Mouse (Mus musculus): ENCODE results near the gene Brd3. TPM values are rescaled to one million over a fixed set of nuclear protein-coding genes. Genes with fewer than 3 reads are reported as not detected.

The Brd3 gene
- total RNA-seq, 2 experiments from 2014 or later, result 67.1 to 77.0 TPM

DNA sequence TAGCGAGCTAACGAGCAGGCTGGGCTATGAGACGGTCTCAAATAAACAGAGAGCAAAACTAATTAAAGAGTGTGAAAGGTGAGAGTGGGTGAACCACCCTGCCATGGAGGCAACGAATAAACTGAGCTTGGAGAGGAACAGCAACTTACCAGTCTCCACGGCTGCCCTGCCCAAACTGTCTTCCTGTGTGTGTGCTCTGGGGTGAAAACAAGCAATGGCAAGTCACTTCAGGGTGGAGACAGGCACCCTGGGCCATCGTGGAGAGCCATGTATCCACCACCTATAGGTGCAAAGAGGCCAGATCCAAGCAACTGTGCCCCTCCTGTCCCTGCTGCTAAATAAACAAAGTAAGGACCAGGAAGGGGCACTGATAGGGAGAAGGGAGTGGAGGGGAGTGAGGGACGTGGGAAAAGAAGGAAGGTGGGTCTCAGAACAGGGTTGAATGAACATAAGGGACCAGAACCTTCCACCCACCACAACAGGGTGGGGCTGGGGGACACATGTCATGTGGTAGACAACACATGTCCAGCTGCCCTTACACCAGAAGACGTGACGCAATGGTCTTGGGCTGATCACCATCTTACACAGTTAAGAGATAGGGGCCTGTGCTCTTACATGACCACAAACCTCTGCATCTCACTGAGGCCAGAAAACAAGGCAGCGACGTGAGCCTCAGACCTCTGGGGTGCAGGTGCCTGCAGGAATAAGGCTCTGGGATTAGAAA, 92.2 kb downstream of the Brd3 start:
- DNase-seq (ENCODE audit: extremely low spot score in 1 of 2, low spot score in 2 of 2), result no peak
- intact Hi-C loops (cut with DNase I), result no loop called here

DNA sequence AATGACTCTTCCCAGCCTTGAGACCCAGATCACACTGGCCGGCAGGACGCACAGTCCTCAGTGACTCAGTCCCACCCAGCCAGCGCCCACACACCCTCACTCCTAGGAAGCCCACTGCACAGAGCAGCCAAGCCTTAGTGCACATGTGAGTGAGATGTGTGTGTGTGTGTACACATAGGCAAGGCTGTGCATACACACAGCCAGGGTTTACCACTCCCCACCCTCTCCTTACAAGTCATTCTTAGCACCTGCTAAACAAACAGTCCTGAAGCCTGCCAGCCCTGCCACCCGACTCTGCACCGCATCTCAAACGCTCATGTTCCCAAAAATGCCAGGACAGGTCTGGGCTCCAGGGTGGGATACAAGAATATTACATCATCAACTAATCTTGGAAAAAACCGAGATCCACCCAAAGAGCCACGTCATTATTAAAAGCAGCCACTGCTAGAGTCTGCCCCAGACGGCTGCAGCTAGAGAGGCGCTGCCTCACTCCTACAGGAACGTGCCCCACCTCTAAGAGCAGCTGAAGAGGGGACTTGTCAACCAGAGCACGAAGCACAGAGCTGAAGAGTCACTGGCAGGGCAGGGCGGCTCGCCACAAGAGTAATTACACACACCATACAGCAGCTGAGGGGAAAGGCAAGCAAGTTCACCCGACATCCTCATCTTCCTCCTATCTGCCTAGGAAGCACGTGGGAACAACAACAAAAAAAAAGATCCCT, 93.4 kb downstream of the Brd3 start:
- intact Hi-C loops (cut with DNase I), result no loop called here
- DNase-seq (ENCODE audit: extremely low spot score in 1 of 2, low spot score in 2 of 2), result no peak

DNA sequence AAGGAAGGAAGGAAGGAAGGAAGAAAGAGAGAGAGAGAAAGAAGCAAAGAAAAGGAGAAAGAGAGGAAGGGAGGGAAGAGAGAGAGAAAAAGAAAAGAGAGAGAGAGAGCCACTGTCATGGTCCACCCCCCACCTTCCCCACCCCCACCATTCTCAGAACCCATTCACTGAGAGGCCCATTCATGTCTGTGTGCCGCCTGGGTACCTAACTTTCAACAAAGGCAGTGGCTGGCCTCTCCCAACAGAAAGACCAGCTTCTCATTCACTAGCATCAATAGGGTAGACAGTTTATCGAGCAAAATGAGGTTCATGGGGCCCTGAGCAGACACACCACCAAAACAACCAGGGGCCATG, 93.9 kb downstream of the Brd3 start:
- intact Hi-C loops (cut with DNase I), result no loop called here
- DNase-seq (ENCODE audit: extremely low spot score in 1 of 2, low spot score in 2 of 2), result no peak

DNA sequence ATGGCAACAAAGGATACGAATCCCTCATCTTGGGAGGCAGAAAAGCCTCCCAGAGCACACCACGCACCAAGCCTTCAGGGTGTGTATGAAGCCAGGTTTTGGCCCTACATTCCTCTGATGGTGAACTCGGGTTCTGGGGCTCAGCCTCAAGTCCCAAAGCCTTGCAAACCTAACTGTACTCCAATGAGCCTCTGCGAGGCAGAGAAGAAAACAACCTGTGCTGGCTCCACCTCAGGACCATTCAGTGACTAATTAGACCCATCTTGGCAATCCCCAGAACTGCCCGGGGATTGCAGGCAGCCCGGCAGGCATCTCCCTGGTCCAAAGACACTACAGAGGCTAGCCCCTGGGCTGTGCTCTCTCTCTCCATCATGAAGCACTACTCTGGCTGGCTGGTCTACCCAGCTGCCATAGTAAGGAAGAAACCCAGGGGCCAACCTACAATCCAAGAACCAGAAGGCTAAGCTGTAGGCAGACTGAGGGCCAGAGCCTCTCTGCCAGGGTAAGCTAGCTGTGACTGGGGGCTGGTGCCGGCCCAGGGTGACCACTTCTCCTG, 95.1 kb downstream of the Brd3 start:
- intact Hi-C loops (cut with DNase I), result no loop called here

DNA sequence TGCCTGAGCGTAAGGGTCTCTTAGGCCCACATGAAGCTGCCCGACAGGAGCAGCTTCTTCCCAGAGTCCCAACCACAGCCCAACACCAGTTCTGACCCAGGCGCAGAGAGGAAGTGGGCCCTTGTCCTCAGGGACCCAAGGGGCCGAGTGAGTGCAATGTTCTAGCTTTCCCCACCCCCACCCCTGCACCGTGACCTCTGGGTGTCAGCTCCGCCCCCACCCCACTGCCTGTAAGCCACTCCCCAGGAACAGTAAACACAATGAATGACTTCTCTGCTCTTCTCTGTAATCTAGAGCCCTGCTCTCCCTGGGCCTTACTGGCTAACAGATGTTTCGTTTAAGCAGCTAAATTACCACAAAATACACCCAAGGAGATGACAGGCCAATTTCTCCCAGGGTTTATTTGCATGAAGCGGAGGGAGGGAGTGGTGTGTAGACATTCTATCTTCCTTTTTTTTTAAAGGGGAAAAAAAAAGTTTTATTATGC, 95.7 kb downstream of the Brd3 start:
- DNase-seq (ENCODE audit: extremely low spot score in 1 of 2, low spot score in 2 of 2), result no peak
- intact Hi-C loops (cut with DNase I), result no loop called here

More for the DNA sequence above, 95.1 kb downstream of the Brd3 start:
- no peak for DNase-seq (ENCODE audit: extremely low spot score in 1 of 2, low spot score in 2 of 2)

DNA sequence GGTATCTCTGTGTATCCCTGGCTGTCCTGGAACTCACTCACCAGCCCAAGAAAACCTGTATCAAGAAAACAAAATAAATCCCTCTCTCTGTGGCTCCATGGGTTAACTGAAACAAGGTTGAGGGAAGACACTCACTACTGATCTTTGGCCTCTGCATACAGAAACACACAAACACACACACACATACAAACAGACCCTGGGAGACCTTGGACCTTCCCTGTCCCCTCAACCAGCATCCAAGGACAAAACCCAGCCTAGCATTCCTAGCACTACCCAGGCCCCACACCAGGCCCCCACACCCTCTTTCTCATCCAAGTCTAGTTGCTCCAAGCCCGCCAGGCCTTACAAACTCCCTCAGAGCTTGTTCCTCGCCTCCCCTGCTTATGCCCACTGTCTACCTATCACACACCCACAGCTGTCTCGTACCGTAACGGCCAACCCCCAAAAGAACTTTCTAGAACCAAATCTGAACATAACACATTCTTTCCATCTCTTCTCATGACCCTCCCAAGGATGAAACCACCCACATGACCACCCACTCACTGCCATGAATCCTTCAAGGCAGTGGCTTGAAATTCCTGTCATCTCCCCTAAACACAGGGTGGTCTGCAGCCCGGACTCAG, 96.8 kb downstream of the Brd3 start:
- no peak for DNase-seq (ENCODE audit: extremely low spot score in 1 of 2, low spot score in 2 of 2)
- intact Hi-C loops (cut with DNase I), result no loop called here

DNA sequence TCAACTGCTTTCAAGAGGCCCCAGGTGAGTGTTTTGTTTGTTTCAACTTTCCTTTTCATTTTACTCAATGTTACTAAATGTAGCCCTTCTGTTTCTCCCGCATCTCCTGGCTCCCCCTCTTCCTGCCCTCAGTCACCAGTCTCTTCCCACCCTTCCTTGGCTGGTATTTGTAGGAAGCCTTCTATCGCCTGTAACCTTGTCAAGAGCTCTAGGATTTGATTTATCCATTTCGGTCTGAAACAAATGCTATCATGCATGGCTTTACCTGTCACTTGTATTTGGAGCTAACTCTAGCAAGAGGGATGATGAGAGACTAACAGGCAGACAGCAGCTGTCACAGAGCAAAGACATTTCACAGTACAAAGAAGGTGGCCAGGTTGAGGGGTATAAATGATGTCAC, 99.3 kb downstream of the Brd3 start:
- DNase-seq (ENCODE audit: extremely low spot score in 1 of 2, low spot score in 2 of 2), result no peak
- intact Hi-C loops (cut with DNase I), result no loop called here

DNA sequence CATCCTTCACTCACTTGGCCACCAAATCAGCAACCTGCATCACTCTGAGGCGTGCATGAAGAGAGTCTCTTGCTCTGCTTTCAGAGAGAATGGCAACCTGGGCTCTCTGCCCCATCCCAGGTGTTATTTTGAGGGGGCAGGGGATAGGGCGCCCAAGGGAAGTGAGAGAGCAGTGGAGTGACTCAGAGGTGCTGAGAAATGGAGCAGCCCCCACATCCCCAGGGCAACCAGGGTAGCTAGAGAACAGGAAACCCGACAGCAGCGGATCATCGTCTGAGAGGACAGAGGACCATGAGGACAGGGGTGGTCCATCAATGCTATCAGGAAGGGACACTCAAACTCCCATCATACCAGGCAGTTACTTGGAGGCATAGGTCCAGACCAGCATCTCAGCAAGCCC, 100.5 kb downstream of the Brd3 start:
- intact Hi-C loops (cut with DNase I), result no loop called here
- no peak for DNase-seq (ENCODE audit: extremely low spot score in 1 of 2, low spot score in 2 of 2)

DNA sequence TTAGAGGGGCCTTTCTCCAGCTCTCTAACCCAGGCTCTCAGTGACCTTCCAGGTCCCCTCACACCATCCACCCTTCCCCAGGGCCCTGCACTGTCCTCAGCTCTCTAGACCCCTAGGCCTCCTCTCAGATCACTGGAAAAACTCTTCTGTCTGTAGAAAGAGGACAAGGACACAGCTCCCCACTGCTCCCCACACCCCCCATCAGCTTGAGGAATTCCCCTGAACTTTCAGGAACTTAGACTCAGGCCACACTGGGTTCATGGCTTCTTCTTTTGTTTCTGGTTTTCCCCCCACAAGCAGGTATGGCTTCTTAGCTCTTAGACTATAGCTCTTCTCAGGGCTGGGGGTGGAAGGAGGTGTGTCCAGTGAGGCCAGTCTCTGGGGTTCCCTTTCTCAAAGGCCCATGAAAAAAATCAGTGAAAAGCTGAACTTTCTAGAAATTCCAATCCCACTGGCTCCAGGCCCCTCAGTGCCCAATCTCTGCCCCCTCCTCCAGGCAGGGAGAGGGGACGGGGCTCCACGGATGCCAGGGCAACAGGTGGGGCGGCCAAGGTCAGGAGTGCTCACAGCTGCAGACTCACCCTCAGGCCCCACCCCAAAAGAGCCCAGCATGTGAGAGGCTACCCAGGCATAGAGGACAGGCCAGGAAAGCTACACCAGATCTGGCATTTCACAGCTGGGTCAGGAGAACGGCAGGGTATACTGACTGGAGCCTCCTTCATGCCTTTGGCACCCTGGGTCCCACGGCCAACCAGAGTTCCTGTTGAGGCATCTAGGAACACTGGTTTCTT, 102.2 kb downstream of the Brd3 start:
- no peak for DNase-seq (ENCODE audit: extremely low spot score in 1 of 2, low spot score in 2 of 2)
- intact Hi-C loops (cut with DNase I), result no loop called here

DNA sequence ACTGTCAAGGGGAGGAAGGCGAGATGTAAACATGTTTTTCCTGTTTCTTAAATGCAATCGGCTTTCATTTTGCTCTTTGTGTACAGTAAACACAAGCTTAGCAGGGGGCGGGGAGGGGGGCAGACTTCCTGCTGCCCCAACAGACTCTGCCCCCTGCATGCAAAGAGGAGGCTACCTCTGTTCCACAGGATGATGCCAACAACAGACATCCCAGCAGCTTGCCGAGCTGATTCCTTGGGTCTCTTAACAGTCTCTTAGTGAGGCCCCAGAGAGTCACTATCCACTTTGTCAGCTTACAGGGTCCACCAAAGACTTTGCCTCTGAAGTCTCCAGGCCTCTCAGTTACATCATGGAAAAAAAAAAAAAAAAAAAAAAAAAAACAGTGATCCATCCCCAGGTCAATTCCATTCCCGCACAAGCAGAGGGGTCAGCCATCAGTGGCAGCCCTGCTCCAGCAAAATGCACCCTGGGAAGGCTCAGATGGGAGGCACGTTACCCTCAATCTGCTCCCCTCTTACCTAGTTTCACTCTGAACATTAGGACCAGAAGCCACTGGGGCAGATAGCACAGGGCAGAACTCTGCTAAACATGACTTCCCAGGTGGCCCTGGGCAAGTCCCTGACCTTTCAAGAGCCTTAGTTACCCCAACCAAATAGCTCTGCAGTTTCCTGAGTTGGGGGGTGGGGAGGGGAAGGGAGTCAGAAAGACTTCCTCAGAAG, 102.9 kb downstream of the Brd3 start:
- intact Hi-C loops (cut with DNase I), result no loop called here
- no peak for DNase-seq (ENCODE audit: extremely low spot score in 1 of 2, low spot score in 2 of 2)

DNA sequence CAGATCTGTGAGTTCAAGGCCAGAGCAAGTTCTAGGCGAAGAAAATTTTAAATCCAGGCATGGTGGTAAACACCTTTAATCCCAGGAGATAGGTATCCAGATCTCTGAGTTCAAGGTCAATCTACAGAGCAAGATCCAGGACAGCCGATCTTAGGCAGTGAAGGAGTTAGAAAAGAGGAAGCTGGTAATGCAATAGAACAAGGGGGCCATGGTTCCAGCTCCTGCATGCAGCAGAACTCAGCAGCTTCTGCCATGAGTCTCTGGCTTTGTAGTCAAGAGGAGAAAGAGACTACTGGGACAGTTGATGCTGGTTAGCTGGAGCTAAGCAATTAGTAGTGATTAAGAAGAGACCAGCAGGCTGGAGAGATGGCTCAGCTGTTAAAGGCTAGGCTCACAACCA, 105.9 kb downstream of the Brd3 start:
- intact Hi-C loops (cut with DNase I), result no loop called here
- no peak for DNase-seq (ENCODE audit: extremely low spot score in 1 of 2, low spot score in 2 of 2)

DNA sequence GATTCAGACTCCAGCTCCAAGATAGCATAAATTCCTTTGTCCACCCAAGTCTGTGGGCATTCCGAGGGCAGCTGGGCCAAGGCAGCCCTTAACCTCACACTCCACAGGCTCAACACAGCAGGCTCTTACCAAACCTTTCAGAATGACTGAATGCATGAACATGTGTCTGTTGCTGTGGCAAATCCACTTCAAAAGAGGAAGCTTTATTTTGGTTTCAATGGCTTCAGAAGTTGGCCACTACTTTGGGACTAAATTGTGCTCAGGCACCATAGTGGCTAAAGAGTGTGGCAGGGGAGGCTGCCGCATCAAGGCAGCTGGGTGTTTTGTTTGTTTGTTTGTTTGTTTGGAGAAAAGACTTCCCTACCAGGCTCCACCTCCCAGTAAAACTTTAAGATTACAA, 107.4 kb downstream of the Brd3 start:
- intact Hi-C loops (cut with DNase I), result no loop called here
- DNase-seq (ENCODE audit: extremely low spot score in 1 of 2, low spot score in 2 of 2), result no peak

DNA sequence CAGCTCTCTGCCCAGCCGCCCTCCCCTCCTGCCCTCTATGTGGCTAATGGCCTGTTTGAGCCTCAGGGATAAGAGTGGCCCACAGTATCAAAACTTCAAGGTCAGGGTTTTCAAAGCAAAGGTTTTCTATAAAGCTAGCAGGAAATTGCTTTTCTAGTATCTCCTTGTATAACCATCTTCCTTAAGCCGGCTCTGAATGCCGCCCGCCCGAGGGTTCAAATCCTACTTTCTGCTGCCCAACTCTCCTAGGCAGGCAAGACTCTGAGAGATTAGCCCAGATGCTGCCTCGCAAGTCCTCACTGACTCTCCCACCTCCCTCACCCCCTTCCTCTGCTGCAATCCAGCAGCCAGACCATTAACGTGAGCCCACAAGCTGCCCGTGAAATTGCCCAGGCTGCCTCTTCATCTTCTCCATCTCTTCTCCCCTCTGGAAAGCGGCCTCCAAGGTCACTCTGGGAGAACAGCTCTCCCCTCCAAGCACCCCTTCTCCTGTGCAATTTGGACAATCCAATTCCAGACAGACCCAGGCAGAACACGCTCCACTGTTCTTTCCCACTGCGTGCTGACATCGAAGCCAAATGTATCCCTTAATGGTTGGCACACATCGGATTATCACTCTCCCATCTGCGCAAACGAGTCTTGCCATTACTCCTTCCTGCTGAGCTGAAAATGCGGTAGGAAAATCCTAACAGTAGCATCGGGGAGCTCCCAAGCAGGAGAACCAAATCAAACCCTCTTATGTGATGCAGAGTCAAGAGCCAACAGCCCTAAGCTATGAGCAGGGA, 110.6 kb downstream of the Brd3 start:
- intact Hi-C loops (cut with DNase I), result no loop called here
- DNase-seq (ENCODE audit: extremely low spot score in 1 of 2, low spot score in 2 of 2), result no peak

Small RNA genes lying within 50 kb of the gene (microRNA-seq; reads per million reads assigned to microRNA genes)
- gene Gm24049, result not detected
- not detected for gene Mir7578

Other genes starting within 250 kb of the Brd3 start
- gene Vav2, start 80.6 kb downstream of the Brd3 start, total RNA-seq (2021), result 10 to 100 TPM; 26.1 to 29.0 TPM
- 10 to 100 TPM; 27.9 to 29.1 TPM for gene Brd3os, start 65.3 kb downstream of the Brd3 start, total RNA-seq (2021)
- gene Wdr5, start 7.5 kb upstream of the Brd3 start, total RNA-seq (2021), result 10 to 100 TPM; 43.6 to 44.9 TPM
- gene Rxra, start 168.8 kb upstream of the Brd3 start, total RNA-seq (2021), result 10 to 100 TPM; 10.8 to 12.2 TPM

Data from left cerebral cortex, postnatal 10 days (tissue).